Mouse (Mus musculus) T-helper 2 cell (primary cell): Measurements from ENCODE around the gene Hist1h3e.
"Not testable (repeated sequence)": the region's sequence is repeated elsewhere in the genome, so short reads cannot be mapped to it uniquely, and the experiment has no call there.

Experiments used
- in situ Hi-C: fragments of 300-600 bp; cut with MboI, MseI; formaldehyde crosslinking; loops from one replicate; pipeline ENCODE4 v1.15.1; 2025; ENCODE audit warnings: high pct_unique_total_duplicates

Hist1h3e gene

GRCm38 (mm10) chr13:23542225-23542980 is 19.8 kb downstream of the Hist1h3e start:
- in situ Hi-C loops: not testable (repeated sequence)

- in situ Hi-C loops: no loop called here
Measured at GRCm38 (mm10) chr13:23541497-23541896, 20.7 kb downstream of the Hist1h3e start.

- in situ Hi-C loops: loop anchor here (10.0 kb wide), 1 partner anchor 1495 kb away; the partner anchor contains the start of genes Hist1h2ag, Hist1h2bj and Hist1h4i
Measured at GRCm38 (mm10) chr13:23539821-23540220, 22.3 kb downstream of the Hist1h3e start.

- in situ Hi-C loops: loop anchor here (10.0 kb wide), 1 partner anchor 1493 kb away; the partner anchor contains the start of genes Hist1h2ag, Hist1h2bj and Hist1h4i
Measured at GRCm38 (mm10) chr13:23538249-23538648, 23.9 kb downstream of the Hist1h3e start.

GRCm38 (mm10) chr13:23537006-23537710 is 25.0 kb downstream of the Hist1h3e start:
- in situ Hi-C loops: loop anchor here (10.0 kb wide), 1 partner anchor 1492 kb away; the partner anchor contains the start of genes Hist1h2ag, Hist1h2bj and Hist1h4i

GRCm38 (mm10) chr13:23536076-23536822 is 25.9 kb downstream of the Hist1h3e start:
- in situ Hi-C loops: loop anchor here (10.0 kb wide), 1 partner anchor 1491 kb away; the partner anchor contains the start of genes Hist1h2ag, Hist1h2bj and Hist1h4i

- in situ Hi-C loops: loop anchor here (10.0 kb wide), 1 partner anchor 1491 kb away; the partner anchor contains the start of genes Hist1h2ag, Hist1h2bj and Hist1h4i
Measured at GRCm38 (mm10) chr13:23535137-23536075, 26.8 kb downstream of the Hist1h3e start, which contains the start of gene Hist1h3g. Gene Hist1h3g, plus strand, starts transcription at chr13:23535422.

- in situ Hi-C loops: loop anchor here (10.0 kb wide), 1 partner anchor 1490 kb away; the partner anchor contains the start of genes Hist1h2ag, Hist1h2bj and Hist1h4i
Measured at GRCm38 (mm10) chr13:23534368-23535131, 27.6 kb downstream of the Hist1h3e start.

GRCm38 (mm10) chr13:23533560-23534367 is 28.4 kb downstream of the Hist1h3e start, which contains the start of gene Hist1h2af:
Gene Hist1h2af, plus strand, starts transcription at chr13:23533906.
- in situ Hi-C loops: loop anchor here (10.0 kb wide), 1 partner anchor 1489 kb away; the partner anchor contains the start of genes Hist1h2ag, Hist1h2bj and Hist1h4i

GRCm38 (mm10) chr13:23532262-23533075 is 29.7 kb downstream of the Hist1h3e start:
- in situ Hi-C loops: loop anchor here (10.0 kb wide), 1 partner anchor 1488 kb away; the partner anchor contains the start of genes Hist1h2ag, Hist1h2bj and Hist1h4i

GRCm38 (mm10) chr13:23530901-23531875 is 31.0 kb downstream of the Hist1h3e start, which contains the start of gene Hist1h4h:
Gene Hist1h4h, plus strand, starts transcription at chr13:23531050.
- in situ Hi-C loops: loop anchor here (10.0 kb wide), 1 partner anchor 1486 kb away; the partner anchor contains the start of genes Hist1h2ag, Hist1h2bj and Hist1h4i

- in situ Hi-C loops: loop anchor here (10.0 kb wide), 1 partner anchor 1486 kb away; the partner anchor contains the start of genes Hist1h2ag, Hist1h2bj and Hist1h4i
Measured at GRCm38 (mm10) chr13:23530181-23530900, 31.8 kb downstream of the Hist1h3e start.

GRCm38 (mm10) chr13:23529480-23530165 is 32.5 kb downstream of the Hist1h3e start:
- in situ Hi-C loops: loop anchor here (5.0 to 10.0 kb wide), 2 partner anchors 232 to 1485 kb away; partner anchors contain the start of genes Hist1h2ag, Hist1h2bj and Hist1h4i

GRCm38 (mm10) chr13:23529005-23529404 is 33.2 kb downstream of the Hist1h3e start:
- in situ Hi-C loops: loop anchor here (5.0 kb wide), 1 partner anchor 232 kb away; no protein-coding TSS in a partner anchor
